Mouse (Mus musculus) CH12.LX (cell line): ENCODE measurements at regions not wholly inside any gene's neighbourhood (a gene's known extent, or its start where the extent isn't known, plus 50 kb on each side); places are given as distances from the start of the nearest gene placed in this dataset.

Experiments used
- DNase-seq: peaks from one replicate; pipeline ENCODE4 v3.0.0-alpha.2; 2013; ENCODE audit errors: extremely low read depth
- H3K27ac ChIP-seq: 2 replicates; pipeline ENCODE4 v1.5.1; 2012; ENCODE audit warnings: low read depth, mild to moderate bottlenecking, control low read depth, moderate library complexity; ENCODE audit not compliant: insufficient read depth
- H3K27me3 ChIP-seq: replicated peaks from 2 replicates; pipeline ENCODE3; 2012; ENCODE audit warnings: inconsistent platforms
- H3K36me3 ChIP-seq, 2 experiments: replicated peaks in 1 of 2; 2 replicates each; pipeline versions ENCODE3 to v1.6.1; 2012; ENCODE audit warnings: inconsistent platforms in 1 of 2, low read length in 1 of 2, mild to moderate bottlenecking in 1 of 2, mixed read lengths in 1 of 2, moderate library complexity in 1 of 2; ENCODE audit not compliant: control insufficient read depth in 1 of 2, insufficient read depth in 1 of 2
- H3K4me1 ChIP-seq, 2 experiments: 2 replicates each; pipeline ENCODE4 v1.6.1; 2012; ENCODE audit warnings: inconsistent platforms in 1 of 2, moderate library complexity in 1 of 2; ENCODE audit not compliant: insufficient read depth in 2 of 2, control insufficient read depth in 1 of 2
- H3K4me2 ChIP-seq: 2 replicates; pipeline ENCODE4 v1.6.1; 2012; ENCODE audit warnings: low read depth, mild to moderate bottlenecking, control low read depth; ENCODE audit not compliant: poor library complexity, insufficient read depth, severe bottlenecking
- H3K4me3 ChIP-seq, 3 experiments: fragments of 150-350 bp in 1 of 3; sonication (generic) in 1 of 3; replicated peaks in 1 of 3; 2 replicates each; pipeline versions ENCODE3 to v1.5.1; 2011 to 2012; ENCODE audit warnings: low read depth in 2 of 3, low read length in 2 of 3, mild to moderate bottlenecking in 2 of 3, moderate library complexity in 2 of 3, control low read depth in 1 of 3, improper control_type of control experiment in 1 of 3, inconsistent platforms in 1 of 3, mixed read lengths in 1 of 3; ENCODE audit not compliant: poor library complexity in 1 of 3
- H3K79me2 ChIP-seq: replicated peaks from 2 replicates; pipeline ENCODE4 v1.6.1; 2012; ENCODE audit warnings: mild to moderate bottlenecking, moderate library complexity; ENCODE audit not compliant: control insufficient read depth, poor library complexity, insufficient read depth, severe bottlenecking; ENCODE audit errors: extremely low read depth
- H3K9ac ChIP-seq: 2 replicates; pipeline ENCODE4 v1.6.1; 2012; ENCODE audit warnings: low read depth, mild to moderate bottlenecking, control low read depth, moderate library complexity; ENCODE audit not compliant: insufficient read depth
- H3K9me3 ChIP-seq: replicated peaks from 2 replicates; pipeline ENCODE3; 2012; ENCODE audit warnings: low read length, inconsistent platforms, mixed read lengths
- BHLHE40 ChIP-seq: IDR thresholded peaks from 2 replicates; pipeline ENCODE4 v1.6.1; 2011; ENCODE audit warnings: mild to moderate bottlenecking, low read depth, low read length, improper control_type of control experiment
- CHD1 ChIP-seq: IDR thresholded peaks from 2 replicates; pipeline ENCODE4 v1.6.1; 2012; ENCODE audit warnings: low read depth, low read length, improper control_type of control experiment, inconsistent platforms
- CHD2 ChIP-seq: IDR thresholded peaks from 2 replicates; pipeline ENCODE4 v1.6.1; 2011; ENCODE audit warnings: low read length, improper control_type of control experiment
- GABPA ChIP-seq: IDR thresholded peaks from 2 replicates; pipeline ENCODE4 v1.6.1; 2012; ENCODE audit warnings: low read depth, low read length, improper control_type of control experiment, inconsistent platforms; ENCODE audit not compliant: insufficient replicate concordance
- HCFC1 ChIP-seq: IDR thresholded peaks from 2 replicates; pipeline ENCODE4 v1.6.1; 2012; ENCODE audit warnings: low read depth, mild to moderate bottlenecking, inconsistent platforms, low read length, improper control_type of control experiment
- JUN ChIP-seq: IDR thresholded peaks from 2 replicates; pipeline ENCODE4 v1.6.1; 2011; ENCODE audit warnings: low read depth, mild to moderate bottlenecking, low read length, improper control_type of control experiment, moderate library complexity; ENCODE audit not compliant: insufficient read depth
- JUND ChIP-seq: conservative IDR thresholded peaks from 2 replicates; pipeline ENCODE4 v1.6.1; 2011; ENCODE audit warnings: low read depth, low read length, improper control_type of control experiment
- KAT2A ChIP-seq: IDR thresholded peaks from 2 replicates; pipeline ENCODE4 v1.6.1; 2012; ENCODE audit warnings: low read length, improper control_type of control experiment, inconsistent platforms; ENCODE audit not compliant: insufficient replicate concordance
- MAFK ChIP-seq: IDR thresholded peaks from 2 replicates; pipeline ENCODE4 v1.6.1; 2011; ENCODE audit warnings: low read length, improper control_type of control experiment; ENCODE audit not compliant: insufficient replicate concordance
- MAZ ChIP-seq: IDR thresholded peaks from 2 replicates; pipeline ENCODE4 v1.6.1; 2012; ENCODE audit warnings: low read depth, mild to moderate bottlenecking, inconsistent platforms, low read length, improper control_type of control experiment, moderate library complexity
- NELFE ChIP-seq: IDR thresholded peaks from 2 replicates; pipeline ENCODE4 v1.6.1; 2011; ENCODE audit warnings: low read depth, low read length, improper control_type of control experiment
- RAD21 ChIP-seq: IDR thresholded peaks from 2 replicates; pipeline ENCODE4 v1.6.1; 2011; ENCODE audit warnings: low read depth, mild to moderate bottlenecking, low read length, improper control_type of control experiment, moderate library complexity
- SIN3A ChIP-seq: IDR thresholded peaks from 2 replicates; pipeline ENCODE4 v1.6.1; 2012; ENCODE audit warnings: low read length, improper control_type of control experiment, inconsistent platforms
- TBP ChIP-seq: conservative IDR thresholded peaks from 2 replicates; pipeline ENCODE4 v1.6.1; 2011; ENCODE audit warnings: low read depth, low read length, improper control_type of control experiment
- USF2 ChIP-seq: conservative IDR thresholded peaks from 2 replicates; pipeline ENCODE4 v1.6.1; 2011; ENCODE audit warnings: low read depth, low read length, improper control_type of control experiment
- ZKSCAN1 ChIP-seq: IDR thresholded peaks from 2 replicates; pipeline ENCODE4 v1.6.1; 2012; ENCODE audit warnings: low read depth, inconsistent platforms, low read length, improper control_type of control experiment, borderline replicate concordance
- ZNF384 ChIP-seq: IDR thresholded peaks from 2 replicates; pipeline ENCODE4 v1.6.1; 2012; ENCODE audit warnings: low read depth, low read length, improper control_type of control experiment, inconsistent platforms
- dilution Hi-C: fragments of 300-500 bp; cut with MboI; formaldehyde crosslinking; loops from 2 replicates; pipeline ENCODE4 v1.14.3; 2020; ENCODE audit warnings: low sequenced_read_pairs; ENCODE audit not compliant: extremely low pct_unique_long_range_greater_than_20kb, extremely low pct_ligation_motif_present
- in situ Hi-C: fragments of 300-500 bp; cut with MboI; formaldehyde crosslinking; loops from 3 replicates; pipeline ENCODE4 v1.14.3; 2019; ENCODE audit warnings: low sequenced_read_pairs, low pct_ligation_motif_present, low pct_unique_long_range_greater_than_20kb, mixed read lengths

- TF ChIP-seq CHD2 (no peak), ZKSCAN1 (no peak)
These were observed 412.5 kb upstream of the Rgma start (continued) for GRCm38 (mm10) chr7:72962815-72963214.

GRCm38 (mm10) chr7:72963908-72964307, 411.4 kb upstream of the Rgma start:
- DNase-seq: no peak
- H3K36me3 ChIP-seq: no peaks in the 10 kb centered on the region
- H3K4me2 ChIP-seq: no peak overlapping the region
- in situ Hi-C loops (no loop called here), dilution Hi-C loops (no loop called here)
- H3K9ac ChIP-seq: no peak overlapping the region
- no peaks in the 10 kb centered on the region for H3K4me1 ChIP-seq
- no peak overlapping the region for H3K27ac ChIP-seq
- no peaks in the 10 kb centered on the region for H3K79me2 ChIP-seq
- H3K9me3 ChIP-seq: no peaks in the 10 kb centered on the region
- H3K27me3 ChIP-seq: no peaks in the 10 kb centered on the region
- TF ChIP-seq KAT2A (no peak), GABPA (no peak), NELFE (no peak), ZNF384 (no peak), TBP (no peak), USF2 (no peak), CHD1 (no peak), JUND (no peak), RAD21 (no peak), MAFK (no peak), BHLHE40 (no peak), MAZ (no peak), JUN (no peak), HCFC1 (no peak)
- no peak overlapping the region for H3K4me3 ChIP-seq

- Histone ChIP-seq H3K79me2 (no peaks in the 10 kb centered on the region), H3K36me3 (no peaks in the 10 kb centered on the region), H3K27me3 (no peaks in the 10 kb centered on the region), H3K9ac (no peak overlapping the region), H3K4me3 (no peak overlapping the region)
- DNase-seq: no peak
- in situ Hi-C loops (no loop called here), dilution Hi-C loops (no loop called here)
- TF ChIP-seq JUN: no peak
- TF ChIP-seq SIN3A: no peak
- no peak for TF ChIP-seq MAFK
- TF ChIP-seq, all 38 proteins: peak for 0
- H3K4me1 ChIP-seq: no peaks in the 10 kb centered on the region
- H3K9me3 ChIP-seq: no peaks in the 10 kb centered on the region
- no peak overlapping the region for H3K4me2 ChIP-seq
- no peak overlapping the region for H3K27ac ChIP-seq
These were observed 407.1 kb upstream of the Rgma start for GRCm38 (mm10) chr7:72968193-72968592.
